Mouse (Mus musculus) activated CD4-positive, CD25-positive, alpha-beta regulatory T cell (primary cell): ENCODE results near the gene Cst13. TPM values are rescaled to one million over a fixed set of nuclear protein-coding genes. Genes with fewer than 3 reads are reported as not detected.

Source experiments
- polyA plus RNA-seq, 2 experiments: library from polyadenylated mRNA; unstranded; fragments of 100-300 nt; shearing (Covaris generic); gene quantifications; one replicate each; pipeline ENCODE4 v1.2.1; 2017

The Cst13 gene
- not detected for polyA plus RNA-seq

DNA sequence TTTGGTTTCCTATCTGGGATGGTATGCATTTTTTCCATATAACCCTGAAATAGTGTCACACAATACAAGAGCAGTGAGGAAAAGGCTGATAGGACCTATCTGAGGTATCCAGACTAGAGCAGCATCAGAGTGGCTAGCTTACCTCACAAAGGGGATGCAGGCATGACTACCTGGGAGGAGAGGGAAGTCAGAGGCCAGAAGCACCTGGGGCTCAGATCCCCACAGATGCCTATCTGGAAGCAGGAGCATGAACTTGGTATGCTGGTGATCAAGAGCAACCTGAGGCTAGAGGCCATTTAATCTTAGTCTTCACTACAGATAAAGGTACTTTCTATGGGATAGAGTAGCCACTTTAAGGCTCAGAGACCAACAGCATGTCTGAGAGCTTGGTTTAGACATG, at the start of gene Cst13:
Cst13 (plus strand) TSS at position 173 of the 400 bp plus-strand sequence.

DNA sequence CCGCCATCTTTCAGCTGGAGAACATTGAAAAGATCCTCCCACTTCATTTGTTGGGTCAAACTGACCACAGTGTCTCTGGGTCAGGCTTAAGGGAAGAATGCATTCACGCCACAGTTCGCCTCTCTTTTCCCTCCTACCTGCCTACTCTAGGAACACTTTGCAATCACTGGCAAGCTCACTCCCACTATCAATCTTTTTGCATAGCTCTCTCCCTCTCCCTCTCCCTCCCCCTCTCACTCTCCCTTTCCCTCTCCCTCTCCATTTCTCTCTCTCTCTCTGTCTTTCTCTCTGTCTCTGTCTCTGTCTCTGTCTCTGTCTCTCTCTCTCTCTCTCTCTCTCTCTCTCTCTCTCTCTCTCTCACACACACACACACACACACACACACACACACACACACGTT, 48.5 kb upstream of the Cst13 start, which contains the start of gene Cst11:
Cst11 (minus strand) TSS at position 101 of the 400 bp plus-strand sequence.

DNA sequence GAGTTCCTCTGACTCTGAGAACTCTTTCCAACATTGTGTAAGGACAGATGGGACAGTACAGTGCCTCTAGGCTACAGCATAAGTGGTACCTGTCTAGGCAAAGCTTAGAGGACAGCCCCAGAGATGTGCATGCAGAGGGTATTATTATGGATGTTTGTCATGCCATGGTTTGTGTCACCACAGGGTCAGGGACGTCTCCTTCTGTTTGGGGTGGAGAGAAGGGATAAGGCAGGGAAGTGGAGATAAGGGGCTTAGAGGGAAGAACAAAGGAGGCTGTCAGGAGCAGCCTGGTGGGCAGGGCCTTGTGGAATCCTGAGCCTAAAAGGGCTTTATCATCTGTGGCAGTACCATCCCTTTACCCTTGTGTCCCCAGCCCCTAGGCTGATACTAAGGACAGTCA, 38.2 kb upstream of the Cst13 start, which contains the start of gene 8030411F24Rik:
8030411F24Rik (plus strand) TSS at position 301 of the 400 bp plus-strand sequence.

DNA sequence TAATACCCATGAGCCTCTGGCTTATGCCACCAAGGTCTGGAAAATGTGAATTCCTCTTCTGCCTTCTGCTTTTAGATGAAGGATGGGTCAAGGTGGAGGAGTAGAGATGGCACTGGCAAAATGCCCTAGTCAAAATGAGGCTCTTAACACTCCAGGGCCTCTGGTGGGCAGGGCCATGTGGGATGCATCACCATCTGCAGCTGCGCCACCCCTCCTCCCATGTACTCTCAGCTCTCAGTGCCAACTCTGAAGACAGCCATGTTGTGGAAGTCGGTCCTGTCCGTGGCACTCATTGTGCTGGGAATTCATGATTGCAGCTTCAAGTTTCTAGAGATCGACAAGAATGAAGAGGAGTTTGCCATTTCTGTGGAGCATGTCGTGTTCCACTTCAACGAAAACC, 30.7 kb upstream of the Cst13 start, which contains the start of gene Cst12:
Cst12 (plus strand) TSS at position 220 of the 400 bp plus-strand sequence.

DNA sequence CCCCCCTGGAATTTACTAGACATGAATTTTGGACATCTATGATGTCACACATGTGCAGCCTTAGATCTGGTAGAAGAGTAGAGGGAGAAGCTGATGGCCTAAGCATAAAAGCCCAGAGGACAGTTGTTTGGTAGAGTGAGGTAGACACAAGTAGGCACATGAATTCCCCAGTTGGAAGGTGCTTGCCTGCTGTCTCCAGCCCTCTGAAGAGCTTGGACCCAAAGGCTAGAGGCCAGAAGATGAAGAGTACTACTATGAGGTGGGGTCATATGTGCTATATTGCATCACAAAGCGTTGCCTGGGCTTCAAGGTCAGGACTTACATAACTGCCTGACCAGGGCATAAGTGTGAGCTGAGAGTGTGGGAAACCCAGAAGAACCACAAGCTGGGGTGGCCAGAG, 21.4 kb upstream of the Cst13 start, which contains the start of gene Cst8:
Cst8 (plus strand) TSS at position 301 of the 400 bp plus-strand sequence.

DNA sequence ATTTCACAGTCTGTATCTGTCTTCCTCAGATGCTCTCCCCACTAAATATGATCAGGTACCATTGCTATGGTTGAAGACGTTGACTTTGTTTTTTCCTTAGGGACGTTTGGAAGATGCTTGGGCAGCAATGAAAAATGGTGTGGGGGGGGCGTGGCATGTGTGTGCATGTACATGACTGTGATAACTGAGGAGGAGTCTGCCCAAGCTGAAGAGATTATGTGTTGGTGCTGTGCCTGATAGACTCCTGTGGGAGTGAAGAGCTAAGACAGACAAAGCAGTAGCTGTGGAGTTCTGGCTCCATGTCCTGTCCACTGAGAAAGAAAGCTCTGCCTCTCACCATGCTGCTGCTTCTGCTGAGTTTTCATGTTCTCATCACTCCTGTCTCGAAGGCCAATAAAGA, 15.0 kb downstream of the Cst13 start, which contains the start of gene Cst9:
Cst9 (plus strand) TSS at position 236 of the 400 bp plus-strand sequence.

DNA sequence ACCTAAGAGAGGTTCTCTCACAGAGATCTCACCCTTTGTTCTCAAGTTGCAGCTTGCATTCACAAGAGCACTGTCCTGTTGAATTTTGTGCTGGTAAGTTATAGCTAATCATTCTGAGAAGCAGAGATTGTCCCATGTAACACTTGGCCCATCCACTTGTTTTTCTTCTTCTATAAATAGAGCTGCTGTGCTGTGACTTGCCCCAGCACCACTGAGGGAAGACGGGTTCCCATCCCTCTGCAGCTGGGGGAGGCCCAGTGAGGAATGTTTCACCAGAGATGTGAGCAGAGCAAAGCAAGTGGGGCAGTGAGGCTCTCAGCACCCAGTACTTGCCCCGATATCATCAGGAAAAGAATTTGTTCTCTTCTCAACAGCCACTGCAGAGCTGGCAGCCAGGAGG, 45.1 kb downstream of the Cst13 start, which contains the start of gene 9230104L09Rik:
9230104L09Rik (minus strand) TSS at position 73 of the 400 bp plus-strand sequence.

DNA sequence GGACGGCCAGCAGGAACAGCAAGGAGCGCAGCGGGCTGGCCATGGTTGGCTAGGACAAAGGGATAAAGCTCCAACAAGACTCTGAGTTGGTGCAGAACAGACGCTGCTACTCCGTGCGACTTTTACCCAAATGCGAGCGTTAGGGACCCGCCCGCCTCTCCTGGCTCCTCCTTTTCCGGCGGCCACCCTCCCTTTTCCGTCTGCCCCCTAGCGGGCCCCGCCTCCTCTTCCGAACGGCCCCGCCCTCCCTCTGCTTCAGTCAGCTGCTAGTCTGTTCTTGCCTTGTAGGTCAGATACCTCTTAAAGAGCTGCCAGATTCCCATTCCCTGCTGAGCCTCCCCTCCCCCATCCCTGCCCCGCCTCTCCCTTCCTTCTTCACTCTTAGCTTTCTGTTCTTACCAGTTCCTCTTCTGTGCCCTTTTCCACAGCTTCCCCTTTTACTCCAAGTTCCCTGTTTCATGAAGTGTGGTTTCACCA, 55.5 kb downstream of the Cst13 start, which contains the start of gene Cst3:
Cst3 (minus strand) TSS at position 358 of the 477 bp plus-strand sequence.

Other genes with a start within 250 kb of the Cst13 start
- gene Nxt1, start 147.5 kb upstream of the Cst13 start, polyA plus RNA-seq = 10 to 100 TPM; 56.5 to 77.7 TPM
- 10 to 100 TPM in 1 of 2 experiments, 1 to 10 TPM in 1; 9.3 to 13.4 TPM for gene Gzf1, start 139.1 kb upstream of the Cst13 start, polyA plus RNA-seq
- gene Napb, start 87.6 kb upstream of the Cst13 start, polyA plus RNA-seq = under 1 TPM in 1 of 2 experiments, not detected in 1; 0.77 TPM
- gene Cstl1, start 69.7 kb upstream of the Cst13 start, polyA plus RNA-seq = not detected
- not detected for gene Cst11, start 48.6 kb upstream of the Cst13 start, polyA plus RNA-seq
- not detected for gene 8030411F24Rik, start 38.1 kb upstream of the Cst13 start, polyA plus RNA-seq
- not detected for gene Cst12, start 30.7 kb upstream of the Cst13 start, polyA plus RNA-seq
- under 1 TPM in 1 of 2 experiments, not detected in 1; 0.31 TPM for gene Cst8, start 21.3 kb upstream of the Cst13 start, polyA plus RNA-seq
- not detected for gene Cst9, start 15.1 kb downstream of the Cst13 start, polyA plus RNA-seq
- gene 9230104L09Rik, start 45.0 kb downstream of the Cst13 start, polyA plus RNA-seq = not detected
- 100 to 1,000 TPM; 165 to 173 TPM for gene Cst3, start 55.6 kb downstream of the Cst13 start, polyA plus RNA-seq
- gene Gm1330, start 183.2 kb downstream of the Cst13 start, polyA plus RNA-seq = not detected
- gene Gm10750, start 197.2 kb downstream of the Cst13 start, polyA plus RNA-seq = not detected